Mouse (Mus musculus): ENCODE measurements at regions not wholly inside any gene's neighbourhood (a gene's known extent, or its start where the extent isn't known, plus 50 kb on each side); places are given as distances from the start of the nearest gene placed in this dataset.

GRCm38 (mm10) chr9:99800076-99800475 lies 75.9 kb downstream of the Sox14 start:
- 3% methylated on average over 13 of the region's 13 CpGs for WGBS
- Histone ChIP-seq H3K9ac (peak overlapping the region; percentile 43), H3K27me3 (peaks cover 16% of the 10 kb centered on the region; the same call in 1 of the 2 replicates), H3K36me3 (no peaks in the 10 kb centered on the region), H3K9me3 (no peaks in the 10 kb centered on the region), H3K4me3 (peak overlapping the region; percentile 39), H3K4me2 (replicated peaks) (peak overlapping the region; percentile 71), H3K27ac (no peak overlapping the region), H3K4me1 (peaks cover 13% of the 10 kb centered on the region)
- no peak for ATAC-seq (ENCODE audit: low FRiP score, low read depth)

- H3K9me3 ChIP-seq = no peaks in the 10 kb centered on the region
- H3K27ac ChIP-seq = no peak overlapping the region
- WGBS = 4% methylated on average over 16 of the region's 16 CpGs
- H3K27me3 ChIP-seq = peaks cover 16% of the 10 kb centered on the region; the same call in 1 of the 2 replicates
- H3K9ac ChIP-seq = peak overlapping the region; percentile 43
- no peaks in the 10 kb centered on the region for H3K36me3 ChIP-seq
- H3K4me2 ChIP-seq (replicated peaks) = peak overlapping the region; percentile 71
- H3K4me1 ChIP-seq = peaks cover 13% of the 10 kb centered on the region
- peak; percentile 57; the same call in 1 of the 2 replicates for ATAC-seq (ENCODE audit: low FRiP score, low read depth)
- peak overlapping the region; percentile 39 for H3K4me3 ChIP-seq
Observed at GRCm38 (mm10) chr9:99799387-99800021, 76.5 kb downstream of the Sox14 start.

GRCm38 (mm10) chr9:99797066-99797770 lies 78.8 kb downstream of the Sox14 start:
- no peak overlapping the region for H3K4me2 ChIP-seq (replicated peaks)
- H3K4me1 ChIP-seq = peaks cover 13% of the 10 kb centered on the region
- no peaks in the 10 kb centered on the region for H3K9me3 ChIP-seq
- no peaks in the 10 kb centered on the region for H3K36me3 ChIP-seq
- H3K9ac ChIP-seq = no peak overlapping the region
- peaks cover 16% of the 10 kb centered on the region; the same call in 1 of the 2 replicates for H3K27me3 ChIP-seq
- H3K4me3 ChIP-seq = no peak overlapping the region
- no peak for ATAC-seq (ENCODE audit: low FRiP score, low read depth)
- H3K27ac ChIP-seq = no peak overlapping the region
- WGBS = 70% methylated on average over 9 of the region's 9 CpGs

- peaks cover 3% of the 10 kb centered on the region; the same call in 1 of the 2 replicates for H3K4me1 ChIP-seq
- H3K4me2 ChIP-seq (replicated peaks) = no peak overlapping the region
- H3K4me3 ChIP-seq = no peak overlapping the region
- peaks cover 5% of the 10 kb centered on the region; the same call in 1 of the 2 replicates for H3K27me3 ChIP-seq
- WGBS = 75% methylated on average over 7 of the region's 7 CpGs
- H3K36me3 ChIP-seq = no peaks in the 10 kb centered on the region
- no peak overlapping the region for H3K27ac ChIP-seq
- ATAC-seq (ENCODE audit: low FRiP score, low read depth) = no peak
- H3K9ac ChIP-seq = no peak overlapping the region
- no peaks in the 10 kb centered on the region for H3K9me3 ChIP-seq
Observed at GRCm38 (mm10) chr9:99792700-99793099, 75.6 kb upstream of the Cldn18 start.

GRCm38 (mm10) chr9:99786864-99787263 lies 69.8 kb upstream of the Cldn18 start:
- Histone ChIP-seq H3K27me3 (no peaks in the 10 kb centered on the region), H3K36me3 (no peaks in the 10 kb centered on the region), H3K4me1 (peaks cover 3% of the 10 kb centered on the region; the same call in 1 of the 2 replicates), H3K9me3 (no peaks in the 10 kb centered on the region), H3K9ac (no peak overlapping the region), H3K27ac (no peak overlapping the region), H3K4me3 (no peak overlapping the region), H3K4me2 (replicated peaks) (no peak overlapping the region)
- WGBS = 69% methylated on average over 7 of the region's 7 CpGs
- ATAC-seq (ENCODE audit: low FRiP score, low read depth) = no peak

- no peak overlapping the region for H3K27ac ChIP-seq
- WGBS = 85% methylated on average over 2 of the region's 2 CpGs
- no peak overlapping the region for H3K9ac ChIP-seq
- no peaks in the 10 kb centered on the region for H3K9me3 ChIP-seq
- H3K36me3 ChIP-seq = no peaks in the 10 kb centered on the region
- no peaks in the 10 kb centered on the region for H3K4me1 ChIP-seq
- no peak for ATAC-seq (ENCODE audit: low FRiP score, low read depth)
- no peak overlapping the region for H3K4me3 ChIP-seq
- H3K4me2 ChIP-seq (replicated peaks) = no peak overlapping the region
- no peaks in the 10 kb centered on the region for H3K27me3 ChIP-seq
Observed at GRCm38 (mm10) chr9:99783156-99783555, 66.1 kb upstream of the Cldn18 start.

- Histone ChIP-seq H3K4me1 (no peaks in the 10 kb centered on the region), H3K27ac (no peak overlapping the region), H3K4me3 (no peak overlapping the region), H3K36me3 (no peaks in the 10 kb centered on the region), H3K9me3 (no peaks in the 10 kb centered on the region), H3K4me2 (replicated peaks) (no peak overlapping the region), H3K9ac (no peak overlapping the region), H3K27me3 (no peaks in the 10 kb centered on the region)
- ATAC-seq (ENCODE audit: low FRiP score, low read depth) = no peak
- WGBS = 38% methylated on average over 7 of the region's 7 CpGs
Observed at GRCm38 (mm10) chr9:99782364-99783119, 65.5 kb upstream of the Cldn18 start.

- Histone ChIP-seq H3K4me3 (no peak overlapping the region), H3K4me2 (replicated peaks) (no peak overlapping the region), H3K27ac (no peak overlapping the region), H3K9ac (no peak overlapping the region), H3K27me3 (no peaks in the 10 kb centered on the region), H3K9me3 (no peaks in the 10 kb centered on the region), H3K36me3 (no peaks in the 10 kb centered on the region), H3K4me1 (no peaks in the 10 kb centered on the region)
- 81% methylated on average over 4 of the region's 4 CpGs for WGBS
- ATAC-seq (ENCODE audit: low FRiP score, low read depth) = no peak
Observed at GRCm38 (mm10) chr9:99778871-99779270, 61.8 kb upstream of the Cldn18 start.

GRCm38 (mm10) chr9:99770696-99771095 lies 53.6 kb upstream of the Cldn18 start:
- no peaks in the 10 kb centered on the region for H3K4me1 ChIP-seq
- H3K4me2 ChIP-seq (replicated peaks) = no peak overlapping the region
- no peak for ATAC-seq (ENCODE audit: low FRiP score, low read depth)
- H3K4me3 ChIP-seq = no peak overlapping the region
- no peak overlapping the region for H3K27ac ChIP-seq
- no peak overlapping the region for H3K9ac ChIP-seq
- no peaks in the 10 kb centered on the region for H3K36me3 ChIP-seq
- 32% methylated on average over 10 of the region's 10 CpGs for WGBS
- no peaks in the 10 kb centered on the region for H3K9me3 ChIP-seq
- H3K27me3 ChIP-seq = no peaks in the 10 kb centered on the region
